ENCODE assay signal across 23 mouse cellular contexts in the genomic region with DNA sequence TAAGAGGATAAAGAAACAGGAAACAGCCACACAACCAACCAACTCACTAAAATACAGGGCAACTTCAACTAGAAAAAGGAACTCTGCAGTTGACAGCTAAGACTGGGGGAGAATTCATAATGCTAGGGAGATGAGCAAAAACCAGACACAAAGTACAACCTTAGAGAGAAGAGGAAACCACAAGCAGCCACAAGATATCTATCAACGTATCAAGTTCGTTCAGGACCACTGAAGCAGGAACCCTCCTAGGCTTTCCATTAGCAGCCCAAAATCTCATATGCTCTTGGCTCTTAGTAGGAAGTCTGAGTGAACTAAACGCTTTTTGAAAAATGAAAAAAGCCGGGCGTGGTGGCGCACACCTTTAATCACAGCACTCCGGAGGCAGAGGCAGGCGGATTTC. TPM values are rescaled to one million over a fixed set of nuclear protein-coding genes. Genes with fewer than 3 reads are reported as not detected.
DNase-seq lines count a peak whose midpoint lies in the region; ATAC-seq and TF ChIP-seq lines count a peak whose summit lies in the region.
"Had no signal": no experiment of that assay in that cellular context is flagged by ENCODE, and none has a peak within 500 bp of the region (broad histone marks: within the 10 kb centered on the region; RNA-seq: fewer than 3 reads in every experiment).

No protein-coding gene starts in this region.

- whole genome bisulfite sequencing in limb, embryonic 10.5 days: 95% methylated on average over 8 of the region's 8 CpGs
- WGBS in forebrain, embryonic 16.5 days: 98% methylated on average over 8 of the region's 8 CpGs

- H3K27me3 ChIP-seq in limb, embryonic 10.5 days (ENCODE audit: low read depth, poor library complexity, severe bottlenecking): no peaks in the 10 kb centered on the region
- H3K27me3 ChIP-seq in forebrain, embryonic 16.5 days (replicated peaks; ENCODE audit: control insufficient read depth, insufficient read depth, low read length): no peaks in the 10 kb centered on the region
- H3K27me3 ChIP-seq: forebrain, embryonic 13.5 days; heart, embryonic 12.5 days; intestine, embryonic 15.5 days; stomach, embryonic 15.5 days had no signal

- H3K4me3 ChIP-seq in limb, embryonic 10.5 days: no peak overlapping the region
- H3K4me3 ChIP-seq in forebrain, embryonic 16.5 days (replicated peaks; ENCODE audit: low read length): no peak overlapping the region
- H3K4me3 ChIP-seq in gastrocnemius, adult 2 months: no peak overlapping the region
- H3K4me3 ChIP-seq: forebrain, embryonic 13.5 days; heart, embryonic 12.5 days; hindbrain, embryonic 10.5 days; intestine, embryonic 15.5 days; stomach, embryonic 15.5 days had no signal

- H3K27ac ChIP-seq in limb, embryonic 10.5 days: no peak overlapping the region
- no peak overlapping the region for H3K27ac ChIP-seq in forebrain, embryonic 16.5 days (ENCODE audit: low read length)
- no peak overlapping the region for H3K27ac ChIP-seq in gastrocnemius, adult 2 months
- H3K27ac ChIP-seq: forebrain, embryonic 13.5 days; hindbrain, embryonic 10.5 days; intestine, embryonic 15.5 days; stomach, embryonic 15.5 days had no signal

- no peak overlapping the region for H3K4me2 ChIP-seq in forebrain, embryonic 16.5 days (ENCODE audit: low read length)
- H3K4me2 ChIP-seq: forebrain, embryonic 13.5 days; heart, embryonic 12.5 days; intestine, embryonic 15.5 days; stomach, embryonic 15.5 days had no signal

- no peak overlapping the region for H3K9ac ChIP-seq in forebrain, embryonic 16.5 days (replicated peaks; ENCODE audit: low read depth, low read length)
- H3K9ac ChIP-seq: forebrain, embryonic 13.5 days; heart, embryonic 12.5 days; intestine, embryonic 15.5 days; stomach, embryonic 15.5 days had no signal

- intact Hi-C loops in gastrocnemius, adult 2 months (cut with DNase I): no loop called here

- no peak for ATAC-seq in forebrain, embryonic 16.5 days
- ATAC-seq: forebrain, embryonic 13.5 days; intestine, embryonic 15.5 days had no signal

- H3K4me1 ChIP-seq in limb, embryonic 10.5 days: no peaks in the 10 kb centered on the region
- H3K4me1 ChIP-seq in forebrain, embryonic 16.5 days (replicated peaks; ENCODE audit: control insufficient read depth, insufficient read depth, low read length): no peaks in the 10 kb centered on the region
- H3K4me1 ChIP-seq: forebrain, embryonic 13.5 days; hindbrain, embryonic 10.5 days; intestine, embryonic 15.5 days; stomach, embryonic 15.5 days had no signal

- no peaks in the 10 kb centered on the region for H3K36me3 ChIP-seq in limb, embryonic 10.5 days
- H3K36me3 ChIP-seq in forebrain, embryonic 16.5 days (ENCODE audit: control insufficient read depth, insufficient read depth): no peaks in the 10 kb centered on the region
- H3K36me3 ChIP-seq: heart, embryonic 12.5 days; hindbrain, embryonic 10.5 days; intestine, embryonic 15.5 days; stomach, embryonic 15.5 days had no signal

- TF ChIP-seq CTCF in gastrocnemius, adult 2 months (IDR thresholded peaks at IDR 0.05): no peak

- no peaks in the 10 kb centered on the region for H3K9me3 ChIP-seq in limb, embryonic 10.5 days (replicated peaks)
- H3K9me3 ChIP-seq in forebrain, embryonic 16.5 days (ENCODE audit: control insufficient read depth, low read length): no peaks in the 10 kb centered on the region
- H3K9me3 ChIP-seq: forebrain, embryonic 13.5 days; heart, embryonic 12.5 days; hindbrain, embryonic 10.5 days; intestine, embryonic 15.5 days; stomach, embryonic 15.5 days had no signal

- peak; percentile 33 for DNase-seq in thymus, postnatal 25 days
- DNase-seq in thymus, postnatal 10 days (ENCODE audit: low spot score in 2 of 2): no peak
- DNase-seq in MEL-GATA-1-ER (ENCODE audit: extremely low read depth, low read depth): peak; percentile 95
- DNase-seq in limb, embryonic 10.5 days (ENCODE audit: low spot score): peak; percentile 3
- DNase-seq in frontal cortex, postnatal 25 days (ENCODE audit: low spot score in 2 of 2): no peak
- DNase-seq in gastrocnemius, adult 2 months: no peak
- DNase-seq in urinary bladder, postnatal 36 days (ENCODE audit: low spot score in 2 of 2): no peak
- DNase-seq: adrenal gland, postnatal 10 days; cerebellum, adult 9-10 months; embryo, embryonic 11 days; gastrocnemius, postnatal 10 days; kidney, postnatal 14 days; layer of hippocampus, adult 9-11 months; liver; lung, adult 18-20 months; lung, postnatal 4 days; midbrain, embryonic 14.5 days had no signal

RNA-seq across cellular contexts. Expression of a gene that starts 47.1 kb away (rescaled TPM):
- 36.9 and 44.1 TPM in 2 replicates for polyA plus RNA-seq in limb, embryonic 10.5 days (2016; fragmentation: Nextera tagmentation; extraction: Ambion mirVana)
- 101 and 102 TPM in 2 replicates for polyA plus RNA-seq in forebrain, embryonic 16.5 days (2015; fragmentation: Nextera tagmentation; extraction: Ambion mirVana)
- 10 to 100 TPM; 26.8 to 27.1 TPM for total RNA-seq in gastrocnemius, adult 2 months (2021)

Comparison
In these comparisons a context has a peak if more than half of its experiments do, and no peak if none do; other contexts are left out.
1. DNase-seq: peak in thymus, postnatal 25 days (single experiment), MEL-GATA-1-ER (single experiment) and limb, embryonic 10.5 days (single experiment); none in thymus, postnatal 10 days (0 of 2), frontal cortex, postnatal 25 days (0 of 2), gastrocnemius, adult 2 months (single experiment) and urinary bladder, postnatal 36 days (0 of 2).